In the genomic region with DNA sequence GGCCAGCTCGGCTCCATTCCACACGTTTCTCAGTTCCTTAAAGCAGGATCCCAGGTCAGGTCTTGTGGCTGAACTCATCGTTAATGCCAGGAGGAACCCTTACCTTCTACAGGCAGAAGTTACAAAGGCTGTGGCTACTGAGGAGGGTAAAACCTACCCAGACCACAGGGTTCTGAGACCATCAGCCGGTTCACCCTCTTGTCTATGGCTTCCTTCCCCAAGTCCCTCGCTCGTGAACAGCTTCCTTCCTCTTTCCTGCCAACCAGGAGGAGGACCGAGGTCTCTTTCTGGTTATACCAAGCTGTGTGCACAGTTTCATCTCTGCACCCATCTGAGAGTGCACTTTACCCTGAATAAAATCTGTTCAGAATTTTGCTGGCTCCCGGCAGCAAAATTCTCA, we compare ENCODE assay signal across 19 mouse cellular contexts. TPM values are rescaled to one million over a fixed set of nuclear protein-coding genes. Genes with fewer than 3 reads are reported as not detected.
DNase-seq lines count a peak whose midpoint lies in the region; ATAC-seq lines count a peak whose summit lies in the region.
"Had no signal": no experiment of that assay in that cellular context is flagged by ENCODE, and none has a peak within 500 bp of the region (broad histone marks: within the 10 kb centered on the region; RNA-seq: fewer than 3 reads in every experiment).

No protein-coding gene starts in this region.

- peak; percentile 86 for DNase-seq in heart, adult 11 months
- no peak for DNase-seq in heart, adult 8-10 months (ENCODE audit: low spot score)
- DNase-seq in adrenal gland, postnatal 4 days (ENCODE audit: low spot score in 2 of 2) = no peak
- DNase-seq in gastrocnemius, postnatal 10 days = no peak
- no peak for DNase-seq in embryo, embryonic 9.5 days (ENCODE audit: extremely low spot score)
- DNase-seq: adrenal gland, adult 2 months; adrenal gland, postnatal 14 days; B cell, adult 2 months; cerebellum, adult 18-20 months; cerebellum, adult 9-10 months; cerebellum, postnatal 14 days; gastrocnemius, postnatal 36 days; heart, adult 18-20 months; heart, postnatal 14 days; heart, postnatal 4 days had no signal

- ATAC-seq in granulocyte monocyte progenitor cell, adult 5-6 weeks (replicated peaks; ENCODE audit: poor library complexity, severe bottlenecking) = peak; percentile 79
- ATAC-seq in megakaryocyte progenitor cell, adult 5-6 weeks (replicated peaks; ENCODE audit: poor library complexity) = peak; percentile 50
- ATAC-seq: forebrain, embryonic 15.5 days had no signal

RNA-seq across cellular contexts. Expression of a gene that starts 30.3 kb away (rescaled TPM):
- total RNA-seq in heart, adult 8-10 months (2022) = 1 to 10 TPM in 2 of 4 experiments, under 1 TPM in 2; 0.80 to 1.7 (median 0.98) TPM
- total RNA-seq in granulocyte monocyte progenitor cell, adult 5-6 weeks (2014; fragmentation: Nextera tagmentation) = not detected in 2 replicates
- total RNA-seq in granulocyte monocyte progenitor cell, adult 5-6 weeks (2017) = 0.30 TPM in 1 of 2 replicates, not detected in the other
- total RNA-seq in megakaryocyte progenitor cell, adult 5-6 weeks (2015) = 0.59 and 0.64 TPM in 2 replicates
- total RNA-seq in megakaryocyte progenitor cell, adult 5-6 weeks (2017) = 0.04 and 0.51 TPM in 2 replicates
- total RNA-seq in adrenal gland, postnatal 4 days (2021) = 10 to 100 TPM; 12.0 to 13.8 TPM
- 1 to 10 TPM; 3.7 to 4.8 TPM for total RNA-seq in gastrocnemius, postnatal 10 days (2021)
- total RNA-seq: MEL had no signal
